Mouse (Mus musculus): ENCODE data around the gene Hbq1a. TPM values are rescaled to one million over a fixed set of nuclear protein-coding genes. Genes with fewer than 3 reads are reported as not detected.
A peak's percentile ranks its signal among the peaks of the same experiment; 100 is the strongest.

The Hbq1a gene
- polyA plus RNA-seq, 1 experiment from 2014 or later = not detected

DNA sequence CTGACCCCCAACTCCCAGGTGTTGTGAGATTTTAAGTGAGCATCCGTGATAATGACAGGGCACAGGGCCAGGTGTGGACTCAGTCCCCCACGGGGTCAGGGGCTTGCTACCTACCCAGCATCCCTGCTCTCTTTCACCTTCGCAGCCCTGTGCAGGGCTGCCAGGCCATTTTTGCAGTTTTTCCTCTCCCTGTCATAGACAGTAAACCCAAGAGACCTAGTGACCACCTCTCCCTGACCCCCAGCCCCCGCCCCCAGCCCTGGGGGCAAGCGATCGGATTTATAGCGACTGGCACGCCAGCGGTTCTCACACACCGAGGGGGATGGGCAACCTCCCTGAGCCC, 47.4 kb downstream of the Hbq1a start:
- TF ChIP-seq CTCF (IDR thresholded peaks at IDR 0.05; ENCODE audit: low read depth) = no peak
- TF ChIP-seq EP300 (optimal IDR thresholded peaks at IDR 0.05) = no peak
- Histone ChIP-seq H3K9ac (ENCODE audit: low read length) (peak overlapping the region; percentile 90), H3K36me3 (ENCODE audit: control insufficient read depth, insufficient read depth, low read length) (0 out of 2 replicates have a peak, but pooled peaks cover 4% of the 10 kb centered on the region), H3K27me3 (ENCODE audit: control insufficient read depth, insufficient read depth, low read length) (no peaks in the 10 kb centered on the region), H3K4me3 (ENCODE audit: low read depth, low read length) (peak overlapping the region; percentile 86), H3K9me3 (ENCODE audit: control insufficient read depth, low read length) (no peaks in the 10 kb centered on the region), H3K27ac (replicated peaks) (peak overlapping the region; percentile 88), H3K4me2 (replicated peaks; ENCODE audit: low read depth) (peak overlapping the region; percentile 88), H3K4me1 (replicated peaks; ENCODE audit: control insufficient read depth, insufficient read depth) (peaks cover 6% of the 10 kb centered on the region)
- DNase-seq (ENCODE audit: low spot score) = no peak
- 3% methylated on average over 10 of the region's 10 CpGs for WGBS
- ATAC-seq (ENCODE audit: low FRiP score, low TSS enrichment) = no peak

DNA sequence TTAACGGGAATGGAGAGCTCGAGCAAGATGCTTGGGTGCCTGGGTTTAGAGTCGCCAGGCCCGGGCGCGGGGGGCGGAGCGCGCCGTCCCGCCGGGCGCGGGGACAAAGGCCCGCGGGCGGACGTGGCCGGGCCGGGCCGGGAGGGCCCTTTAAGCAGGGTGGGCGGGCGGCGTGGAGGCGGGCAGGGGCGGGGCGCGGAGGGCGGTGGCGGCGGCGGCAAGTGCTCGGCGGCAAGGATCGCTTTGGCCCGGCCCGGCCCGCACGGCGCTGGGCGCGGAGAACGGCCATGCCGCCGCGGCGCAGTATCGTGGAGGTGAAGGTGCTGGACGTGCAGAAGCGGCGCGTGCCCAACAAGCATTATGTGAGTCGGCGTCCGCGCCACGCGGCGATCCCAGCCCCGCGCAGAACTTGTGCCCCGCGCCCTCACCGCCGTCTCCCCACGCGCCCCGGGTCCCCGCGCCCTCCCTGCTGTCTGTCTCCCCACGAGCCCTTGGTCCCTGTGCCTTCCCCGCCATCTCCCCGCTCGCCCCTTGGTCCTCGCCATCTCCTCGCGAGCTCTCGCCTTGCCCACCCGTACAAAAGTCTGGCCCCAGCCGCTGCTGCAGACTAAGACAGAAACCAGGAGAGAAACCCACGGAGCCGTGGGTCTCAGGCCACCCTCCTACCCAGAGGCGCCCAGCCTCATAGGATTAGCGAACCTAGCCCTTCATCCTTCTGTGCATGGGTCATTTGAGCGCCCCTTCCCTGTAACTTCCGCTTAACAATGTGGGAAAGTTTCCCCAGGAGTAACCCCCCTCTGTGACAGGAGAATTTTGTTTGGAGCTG, 48.0 kb downstream of the Hbq1a start, which contains the start of gene Sh3pxd2b:
Gene Sh3pxd2b, plus strand, starts transcription at position 214 of the 826 bp plus-strand sequence.
- peak; percentile 63 for ATAC-seq (ENCODE audit: low FRiP score, low TSS enrichment)

DNA sequence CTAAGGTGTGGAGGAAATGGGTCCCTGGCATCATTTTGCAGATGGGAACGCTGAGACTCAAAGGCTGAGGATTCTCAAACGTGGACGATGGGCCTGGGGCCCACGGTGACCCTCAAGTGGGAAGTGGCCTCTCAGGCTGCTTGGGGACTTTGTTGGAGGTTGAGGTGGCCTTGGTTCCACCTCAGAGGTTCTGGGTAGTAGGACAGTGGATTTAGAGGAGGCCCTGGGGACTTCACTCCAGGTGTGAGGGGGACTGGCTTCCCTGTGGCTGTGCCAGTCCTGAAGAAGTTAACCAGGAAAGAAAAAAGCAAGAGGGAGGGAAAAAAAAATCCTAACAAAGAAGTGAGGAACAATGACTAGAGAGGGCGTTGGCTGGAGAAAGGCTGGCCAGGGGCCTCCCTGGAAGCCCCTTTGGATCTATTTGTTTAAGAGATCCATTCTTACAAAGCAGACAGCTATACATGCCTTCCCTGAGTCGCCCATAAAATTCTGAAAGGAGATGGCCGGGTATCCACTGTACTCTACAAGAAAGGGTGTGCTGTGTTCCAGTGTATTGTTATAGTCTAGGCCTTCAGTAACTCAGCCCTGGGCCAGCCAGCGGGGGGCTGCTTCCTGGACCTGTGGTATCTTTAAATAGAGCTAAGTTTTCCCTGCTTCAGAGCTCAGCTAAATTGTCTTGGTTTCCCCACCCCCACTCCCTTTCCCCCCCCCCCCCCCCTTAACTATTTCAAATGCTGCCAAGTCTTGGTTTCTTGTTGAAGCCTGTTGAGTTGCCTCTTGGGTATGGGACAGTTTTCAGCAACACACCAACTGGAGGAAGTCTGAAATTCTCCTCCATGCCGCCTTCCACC, 48.8 kb downstream of the Hbq1a start:
- peak overlapping the region; percentile 88 for H3K27ac ChIP-seq (replicated peaks)
- H3K9ac ChIP-seq (ENCODE audit: low read length) = peak overlapping the region; percentile 90
- TF ChIP-seq CTCF (IDR thresholded peaks at IDR 0.05; ENCODE audit: low read depth) = no peak
- TF ChIP-seq EP300 (optimal IDR thresholded peaks at IDR 0.05) = no peak
- peak overlapping the region; percentile 86 for H3K4me3 ChIP-seq (ENCODE audit: low read depth, low read length)
- ATAC-seq (ENCODE audit: low FRiP score, low TSS enrichment) (no peak), DNase-seq (ENCODE audit: low spot score) (no peak)
- no peaks in the 10 kb centered on the region for H3K27me3 ChIP-seq (ENCODE audit: control insufficient read depth, insufficient read depth, low read length)
- peak overlapping the region; percentile 88 for H3K4me2 ChIP-seq (replicated peaks; ENCODE audit: low read depth)
- H3K36me3 ChIP-seq (ENCODE audit: control insufficient read depth, insufficient read depth, low read length) = 0 out of 2 replicates have a peak, but pooled peaks cover 4% of the 10 kb centered on the region
- 9% methylated on average over 9 of the region's 9 CpGs for WGBS
- peaks cover 6% of the 10 kb centered on the region for H3K4me1 ChIP-seq (replicated peaks; ENCODE audit: control insufficient read depth, insufficient read depth)
- H3K9me3 ChIP-seq (ENCODE audit: control insufficient read depth, low read length) = no peaks in the 10 kb centered on the region

More for the DNA sequence above, 48.0 kb downstream of the Hbq1a start, which contains the start of gene Sh3pxd2b:
- Histone ChIP-seq H3K36me3 (ENCODE audit: control insufficient read depth, insufficient read depth, low read length) (0 out of 2 replicates have a peak, but pooled peaks cover 4% of the 10 kb centered on the region), H3K4me2 (replicated peaks; ENCODE audit: low read depth) (peak within 1 kb of the TSS; percentile 88), H3K9me3 (ENCODE audit: control insufficient read depth, low read length) (no peaks in the 10 kb centered on the region), H3K27me3 (ENCODE audit: control insufficient read depth, insufficient read depth, low read length) (no peaks in the 10 kb centered on the region), H3K4me1 (replicated peaks; ENCODE audit: control insufficient read depth, insufficient read depth) (peaks cover 6% of the 10 kb centered on the region), H3K4me3 (ENCODE audit: low read depth, low read length) (peak within 1 kb of the TSS; percentile 86), H3K27ac (replicated peaks) (peak within 1 kb of the TSS; percentile 88), H3K9ac (ENCODE audit: low read length) (peak within 1 kb of the TSS; percentile 90)
- no peak for TF ChIP-seq CTCF (IDR thresholded peaks at IDR 0.05; ENCODE audit: low read depth)
- no peak for TF ChIP-seq EP300 (optimal IDR thresholded peaks at IDR 0.05)
- WGBS = under 1% methylated on average over 44 of the region's 86 CpGs
- DNase-seq (ENCODE audit: low spot score) = peak; percentile 87

DNA sequence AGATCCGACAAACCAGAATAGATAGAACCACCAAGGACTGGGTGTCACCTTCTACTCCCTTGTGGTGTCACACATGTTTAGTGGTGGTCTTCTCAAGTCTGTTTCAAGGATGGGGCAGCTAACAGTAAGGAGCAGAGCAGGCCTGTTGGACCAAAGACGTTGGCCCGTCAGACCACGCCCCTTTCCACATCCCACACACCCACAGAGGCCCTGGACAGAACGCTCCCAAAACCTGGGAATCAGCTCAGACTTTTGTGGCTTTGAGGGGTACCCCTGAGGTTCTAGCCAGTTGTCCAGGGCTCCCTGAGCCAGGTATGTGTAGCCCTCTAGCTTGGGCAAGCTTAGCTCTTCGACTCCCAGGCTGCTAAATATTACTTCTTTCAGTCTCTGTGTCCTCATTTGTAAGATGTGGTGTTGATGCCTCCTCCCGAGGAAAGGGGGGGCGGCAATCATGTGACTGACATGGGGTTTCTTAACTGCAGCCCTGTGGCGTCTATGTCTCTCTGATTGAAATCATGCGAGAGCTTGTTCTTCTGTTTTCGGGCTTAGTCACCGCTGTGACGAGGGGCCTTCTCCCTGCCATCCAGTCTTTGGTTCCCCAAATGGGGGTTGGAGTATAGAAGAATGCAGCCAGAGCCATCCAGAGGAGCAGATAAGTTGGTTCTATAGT, 49.5 kb downstream of the Hbq1a start:
- peak overlapping the region; percentile 80 for H3K27ac ChIP-seq (replicated peaks)

More for the DNA sequence above, 49.5 kb downstream of the Hbq1a start:
- Histone ChIP-seq H3K9me3 (ENCODE audit: control insufficient read depth, low read length) (no peaks in the 10 kb centered on the region), H3K4me1 (replicated peaks; ENCODE audit: control insufficient read depth, insufficient read depth) (peaks cover 6% of the 10 kb centered on the region), H3K4me3 (ENCODE audit: low read depth, low read length) (peak overlapping the region; percentile 86; the same call in 1 of the 2 replicates), H3K27me3 (ENCODE audit: control insufficient read depth, insufficient read depth, low read length) (no peaks in the 10 kb centered on the region), H3K36me3 (ENCODE audit: control insufficient read depth, insufficient read depth, low read length) (peaks cover 6% of the 10 kb centered on the region; the same call in 1 of the 2 replicates), H3K4me2 (replicated peaks; ENCODE audit: low read depth) (peak overlapping the region; percentile 88), H3K9ac (ENCODE audit: low read length) (0 out of 2 replicates have a peak overlapping the region, but pooled peaks have one; percentile 35)
- TF ChIP-seq CTCF (IDR thresholded peaks at IDR 0.05; ENCODE audit: low read depth) (no peak), EP300 (optimal IDR thresholded peaks at IDR 0.05) (no peak)
- DNase-seq (ENCODE audit: low spot score) = no peak
- 49% methylated on average over 13 of the region's 13 CpGs for WGBS
- ATAC-seq (ENCODE audit: low FRiP score, low TSS enrichment) = no peak

Other genes with a start within 250 kb of the Hbq1a start
- 0.02 TPM in 1 of 2 replicates, not detected in the other for gene Il9r, start 99.8 kb upstream of the Hbq1a start, polyA plus RNA-seq (2015; fragmentation: Nextera tagmentation; extraction: Ambion mirVana)
- 50.5 and 54.3 TPM in 2 replicates for gene Snrnp25, start 94.7 kb upstream of the Hbq1a start, polyA plus RNA-seq (2015; fragmentation: Nextera tagmentation; extraction: Ambion mirVana)
- gene Rhbdf1, start 77.8 kb upstream of the Hbq1a start, polyA plus RNA-seq (2015; fragmentation: Nextera tagmentation; extraction: Ambion mirVana) = 35.8 and 38.5 TPM in 2 replicates
- gene Mpg, start 73.6 kb upstream of the Hbq1a start, polyA plus RNA-seq (2015; fragmentation: Nextera tagmentation; extraction: Ambion mirVana) = 19.9 and 22.1 TPM in 2 replicates
- 28.0 and 28.2 TPM in 2 replicates for gene Nprl3, start 32.4 kb upstream of the Hbq1a start, polyA plus RNA-seq (2015; fragmentation: Nextera tagmentation; extraction: Ambion mirVana)
- 0.18 TPM in 1 of 2 replicates, not detected in the other for gene Hba-x, start 23.7 kb upstream of the Hbq1a start, polyA plus RNA-seq (2015; fragmentation: Nextera tagmentation; extraction: Ambion mirVana)
- gene Hba-a1, start 16.6 kb upstream of the Hbq1a start, polyA plus RNA-seq (2015; fragmentation: Nextera tagmentation; extraction: Ambion mirVana) = 317 and 411 TPM in 2 replicates
- gene Hbq1b, start 13.1 kb upstream of the Hbq1a start, polyA plus RNA-seq (2015; fragmentation: Nextera tagmentation; extraction: Ambion mirVana) = 0.18 TPM in 1 of 2 replicates, not detected in the other
- gene Hba-a2, start 3.6 kb upstream of the Hbq1a start, polyA plus RNA-seq (2015; fragmentation: Nextera tagmentation; extraction: Ambion mirVana) = 728 and 926 TPM in 2 replicates
- gene Sh3pxd2b, start 47.8 kb downstream of the Hbq1a start, polyA plus RNA-seq (2015; fragmentation: Nextera tagmentation; extraction: Ambion mirVana) = 4.8 and 5.0 TPM in 2 replicates
- 16.7 and 18.6 TPM in 2 replicates for gene Ubtd2, start 155.3 kb downstream of the Hbq1a start, polyA plus RNA-seq (2015; fragmentation: Nextera tagmentation; extraction: Ambion mirVana)
- 0.16 and 0.52 TPM in 2 replicates for gene Efcab9, start 232.0 kb downstream of the Hbq1a start, polyA plus RNA-seq (2015; fragmentation: Nextera tagmentation; extraction: Ambion mirVana)
- gene Stk10, start 233.2 kb downstream of the Hbq1a start, polyA plus RNA-seq (2015; fragmentation: Nextera tagmentation; extraction: Ambion mirVana) = 1.1 and 1.6 TPM in 2 replicates